Mouse (Mus musculus) embryonic facial prominence, embryonic 11.5 days (tissue): Measurements from ENCODE around the gene 2810408A11Rik. TPM values are rescaled to one million over a fixed set of nuclear protein-coding genes. Genes with fewer than 3 reads are reported as not detected.

Source experiments
- ATAC-seq: fragments of 200-750 bp; cut with Nextera tagmentation; replicated peaks from 2 replicates; pipeline ENCODE4 v1.8.0; 2017; ENCODE audit warnings: low read depth; ENCODE audit not compliant: insufficient number of reproducible peaks, low FRiP score, low TSS enrichment
- DNase-seq: peaks from one replicate; pipeline ENCODE4 v3.0.0-alpha.2; 2015; ENCODE audit warnings: low spot score
- H3K27ac ChIP-seq: fragments of 300-500 bp; sonication (generic); replicated peaks from 2 replicates; pipeline ENCODE4 v1.5.1; 2014; ENCODE audit warnings: mild to moderate bottlenecking, low read depth, low read length, control low read depth
- H3K27me3 ChIP-seq: fragments of 300-500 bp; sonication (generic); 2 replicates; pipeline ENCODE4 v1.6.1; 2014; ENCODE audit warnings: mild to moderate bottlenecking, low read length, moderate library complexity, mixed read lengths; ENCODE audit not compliant: control insufficient read depth, insufficient read depth
- H3K36me3 ChIP-seq: fragments of 300-500 bp; sonication (generic); replicated peaks from 2 replicates; pipeline ENCODE4 v1.6.1; 2014; ENCODE audit warnings: low read depth, mild to moderate bottlenecking, low read length, moderate library complexity, mixed read lengths; ENCODE audit not compliant: control insufficient read depth, insufficient read depth
- H3K4me1 ChIP-seq: fragments of 300-500 bp; sonication (generic); 2 replicates; pipeline ENCODE4 v1.6.1; 2014; ENCODE audit warnings: low read length, mixed read lengths; ENCODE audit not compliant: control insufficient read depth, insufficient read depth
- H3K4me2 ChIP-seq: fragments of 300-500 bp; sonication (generic); 2 replicates; pipeline ENCODE4 v1.6.1; 2014; ENCODE audit warnings: low read depth, mild to moderate bottlenecking, control low read depth, low read length, moderate library complexity
- H3K4me3 ChIP-seq: fragments of 300-500 bp; sonication (generic); 2 replicates; pipeline ENCODE4 v1.5.1; 2014; ENCODE audit warnings: low read depth, low read length, control low read depth
- H3K9ac ChIP-seq: fragments of 300-500 bp; sonication (generic); replicated peaks from 2 replicates; pipeline ENCODE4 v1.6.1; 2014; ENCODE audit warnings: mild to moderate bottlenecking, control low read depth, low read length
- H3K9me3 ChIP-seq: fragments of 300-500 bp; sonication (generic); replicated peaks from 2 replicates; pipeline ENCODE4 v1.6.1; 2016; ENCODE audit warnings: mild to moderate bottlenecking, low read length, inconsistent platforms, mixed read lengths; ENCODE audit not compliant: control insufficient read depth
- WGBS: fragments of 180-500 bp; shearing (Covaris S2); extraction: QIAGEN DNeasy Blood & Tissue Kit; methylation state at CpG from one replicate; pipeline ENCODE4 v1.1.7; 2014; 5-methylcytosine and 5-hydroxymethylcytosine counted together
- polyA plus RNA-seq: library from polyadenylated mRNA; unstranded; fragments of >200 nt; fragmentation: Nextera tagmentation; extraction: Ambion mirVana; gene quantifications from 2 replicates; pipeline ENCODE4 v1.2.1, GENCODE M21; 2014

2810408A11Rik gene
- polyA plus RNA-seq, 1 experiment from 2014 or later: 17.6 TPM

DNA sequence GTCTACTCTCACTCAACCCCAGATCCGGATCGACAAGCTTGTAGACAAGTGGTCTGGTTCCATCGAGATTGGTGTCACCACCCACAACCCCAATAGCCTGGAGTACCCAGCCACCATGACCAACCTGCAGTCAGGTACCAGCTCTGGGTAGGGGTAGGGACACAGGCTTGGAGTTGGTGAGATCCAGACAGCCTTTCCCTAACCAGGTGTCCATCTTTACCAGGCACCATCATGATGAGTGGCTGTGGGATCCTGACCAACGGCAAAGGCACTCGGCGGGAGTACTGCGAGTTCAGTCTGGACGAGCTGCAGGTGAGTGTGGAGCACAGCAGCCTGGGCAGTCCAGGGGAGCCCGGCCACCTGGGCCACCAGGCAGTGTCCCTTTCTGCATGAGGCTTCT lies 3.5 kb upstream of the 2810408A11Rik start:
- H3K4me3 ChIP-seq: no peak overlapping the region

DNA sequence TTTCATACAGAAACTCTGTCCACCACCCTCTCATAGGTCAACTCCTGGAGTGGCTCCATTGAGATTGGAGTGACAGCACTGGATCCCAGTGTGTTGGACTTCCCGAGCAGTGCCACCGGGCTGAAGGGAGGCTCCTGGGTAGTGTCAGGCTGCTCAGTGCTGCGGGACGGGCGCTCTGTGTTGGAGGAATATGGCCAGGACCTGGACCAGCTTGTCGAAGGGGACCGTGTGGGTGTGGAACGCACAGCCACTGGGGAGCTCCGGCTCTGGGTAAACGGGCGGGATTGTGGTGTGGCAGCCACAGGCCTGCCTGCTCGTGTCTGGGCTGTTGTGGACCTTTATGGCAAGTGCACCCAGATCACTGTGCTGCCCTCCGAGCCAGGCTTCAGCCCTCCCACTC lies 2.2 kb upstream of the 2810408A11Rik start:
- peak overlapping the region; percentile 95; the same call in 1 of the 2 replicates for H3K4me2 ChIP-seq
- 90% methylated on average over 13 of the region's 13 CpGs for WGBS
- H3K27ac ChIP-seq: no peak overlapping the region
- H3K9me3 ChIP-seq: no peaks in the 10 kb centered on the region
- DNase-seq: no peak
- no peaks in the 10 kb centered on the region for H3K27me3 ChIP-seq
- no peak for ATAC-seq
- H3K4me1 ChIP-seq: peaks cover 4% of the 10 kb centered on the region; the same call in 1 of the 2 replicates
- H3K4me3 ChIP-seq: peak overlapping the region; percentile 92
- peaks cover 28% of the 10 kb centered on the region for H3K36me3 ChIP-seq
- no peak overlapping the region; the same call in 1 of the 2 replicates for H3K9ac ChIP-seq

More for the DNA sequence above, 3.5 kb upstream of the 2810408A11Rik start:
- Histone ChIP-seq H3K9ac (no peak overlapping the region), H3K9me3 (no peaks in the 10 kb centered on the region), H3K36me3 (peaks cover 33% of the 10 kb centered on the region), H3K27ac (no peak overlapping the region), H3K27me3 (no peaks in the 10 kb centered on the region), H3K4me2 (no peak overlapping the region), H3K4me1 (peaks cover 4% of the 10 kb centered on the region; the same call in 1 of the 2 replicates)
- ATAC-seq: no peak
- no peak for DNase-seq
- 96% methylated on average over 9 of the region's 9 CpGs for WGBS

DNA sequence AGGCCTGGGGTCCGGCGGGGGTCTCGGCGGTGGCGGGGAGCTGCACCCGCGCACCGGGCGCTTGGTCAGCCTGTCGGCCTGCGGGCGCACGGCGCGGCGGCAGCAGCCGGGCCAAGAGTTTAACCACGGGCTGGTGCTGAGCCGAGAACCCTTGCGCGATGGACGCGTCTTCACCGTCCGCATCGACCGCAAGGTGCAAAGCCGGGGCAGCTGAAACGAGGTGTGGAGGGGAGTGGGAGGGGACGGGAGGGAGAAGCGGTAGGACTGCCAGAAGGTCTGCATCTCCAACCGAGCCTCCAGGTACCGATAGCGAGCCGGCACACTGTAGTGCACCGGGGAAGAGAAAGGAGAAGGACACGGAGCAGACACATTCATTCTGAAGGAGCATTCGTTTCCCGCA lies 1.2 kb upstream of the 2810408A11Rik start:
- under 1% methylated on average over 39 of the region's 39 CpGs for WGBS

DNA sequence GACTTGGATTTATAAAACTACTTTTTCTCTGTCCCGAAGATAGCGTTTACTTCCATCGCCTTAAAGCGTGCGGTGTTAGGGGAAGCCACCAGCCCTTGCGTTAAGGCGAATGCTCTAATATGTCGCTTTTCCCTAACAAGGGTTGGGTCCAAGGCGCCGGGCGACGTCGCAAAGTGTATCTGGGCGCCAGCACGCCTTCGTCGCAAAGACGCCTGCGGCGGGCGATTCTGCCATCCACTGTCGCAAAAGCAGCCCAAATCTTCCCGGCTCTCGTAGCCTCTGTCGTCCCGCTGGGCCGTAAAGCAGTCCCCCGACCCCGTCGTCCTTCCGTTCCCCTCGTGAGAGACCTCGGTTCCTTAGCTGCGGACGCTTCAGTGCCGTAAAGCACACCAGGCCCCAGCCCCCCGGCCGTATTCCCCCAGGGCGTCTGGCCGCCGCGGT lies 639 bp upstream of the 2810408A11Rik start:
- ATAC-seq: peak; percentile 72
- no peaks in the 10 kb centered on the region for H3K27me3 ChIP-seq
- H3K4me1 ChIP-seq: peaks cover 4% of the 10 kb centered on the region; the same call in 1 of the 2 replicates

More for the DNA sequence above, 1.2 kb upstream of the 2810408A11Rik start:
- Histone ChIP-seq H3K9ac (peak overlapping the region; percentile 90), H3K4me2 (peak overlapping the region; percentile 95), H3K36me3 (peaks cover 21% of the 10 kb centered on the region), H3K9me3 (no peaks in the 10 kb centered on the region), H3K27ac (peak overlapping the region; percentile 82), H3K4me1 (peaks cover 4% of the 10 kb centered on the region; the same call in 1 of the 2 replicates), H3K4me3 (peak overlapping the region; percentile 92), H3K27me3 (no peaks in the 10 kb centered on the region)
- DNase-seq (peak; percentile 24), ATAC-seq (no peak)

DNA sequence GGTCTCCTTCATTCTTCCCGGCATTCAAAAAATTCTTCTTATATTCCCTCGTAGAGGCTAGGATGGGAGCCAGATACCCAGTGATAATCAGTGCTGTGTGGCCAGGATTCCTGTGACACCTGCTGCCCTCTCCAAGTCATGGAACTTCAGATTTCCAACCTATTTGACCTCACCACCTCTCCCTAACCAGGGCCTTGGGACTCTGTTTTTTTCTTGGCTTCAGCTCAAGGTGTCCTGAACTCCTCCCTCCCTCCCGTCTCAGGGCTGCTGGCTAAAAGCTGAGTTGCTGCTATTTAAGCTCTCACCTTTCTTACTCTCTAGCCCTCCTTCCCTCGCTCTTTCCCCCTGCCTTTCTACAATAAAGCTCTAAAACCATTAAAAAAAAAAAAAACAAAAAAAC lies 917 bp downstream of the 2810408A11Rik start:
- 15% methylated on average over 4 of the region's 4 CpGs for WGBS

More for the DNA sequence above, 639 bp upstream of the 2810408A11Rik start:
- under 1% methylated on average over 42 of the region's 42 CpGs for WGBS
- Histone ChIP-seq H3K4me3 (peak overlapping the region; percentile 92), H3K9me3 (no peaks in the 10 kb centered on the region), H3K9ac (peak overlapping the region; percentile 98), H3K36me3 (peaks cover 16% of the 10 kb centered on the region), H3K27ac (peak overlapping the region; percentile 82), H3K4me2 (peak overlapping the region; percentile 95)
- DNase-seq: peak; percentile 99

DNA sequence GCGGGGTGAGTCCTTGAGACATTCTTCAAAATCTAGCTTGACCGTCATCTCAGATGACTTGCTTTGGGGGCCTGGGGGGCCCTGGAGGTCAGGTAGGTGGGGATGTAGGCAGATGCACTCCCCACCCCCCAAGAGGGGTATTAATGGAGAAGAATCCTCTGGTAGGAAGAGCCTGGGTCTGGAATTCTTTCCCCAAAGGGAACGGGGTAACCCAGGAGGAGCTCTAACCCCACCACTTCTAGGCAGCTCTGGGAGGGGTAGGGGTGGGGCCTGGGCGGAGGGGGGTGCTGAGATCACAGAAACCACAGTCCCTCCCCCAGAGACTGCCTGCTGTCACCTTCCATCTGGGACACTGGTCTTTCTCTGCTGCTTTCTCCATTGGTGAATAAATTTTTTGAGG lies 5.5 kb downstream of the 2810408A11Rik start, which contains the start of gene Acap1:
Gene Acap1 (minus strand): TSS at position 249 of the 400 bp plus-strand sequence.
- Histone ChIP-seq H3K36me3 (no peaks in the 10 kb centered on the region), H3K4me1 (peaks cover 4% of the 10 kb centered on the region; the same call in 1 of the 2 replicates), H3K27ac (no peak within 1 kb of the TSS), H3K9ac (no peak within 1 kb of the TSS), H3K9me3 (no peaks in the 10 kb centered on the region), H3K4me3 (no peak within 1 kb of the TSS), H3K4me2 (no peak within 1 kb of the TSS), H3K27me3 (no peaks in the 10 kb centered on the region)
- ATAC-seq: no peak
- no peak for DNase-seq
- WGBS: 78% methylated on average over 4 of the region's 4 CpGs

More for the DNA sequence above, 917 bp downstream of the 2810408A11Rik start:
- Histone ChIP-seq H3K27ac (no peak overlapping the region), H3K4me2 (peak overlapping the region; percentile 95), H3K36me3 (peaks cover 8% of the 10 kb centered on the region), H3K27me3 (no peaks in the 10 kb centered on the region), H3K9ac (peak overlapping the region; percentile 98), H3K9me3 (no peaks in the 10 kb centered on the region), H3K4me3 (peak overlapping the region; percentile 92), H3K4me1 (peaks cover 4% of the 10 kb centered on the region; the same call in 1 of the 2 replicates)
- DNase-seq (peak; percentile 43), ATAC-seq (no peak)

DNA sequence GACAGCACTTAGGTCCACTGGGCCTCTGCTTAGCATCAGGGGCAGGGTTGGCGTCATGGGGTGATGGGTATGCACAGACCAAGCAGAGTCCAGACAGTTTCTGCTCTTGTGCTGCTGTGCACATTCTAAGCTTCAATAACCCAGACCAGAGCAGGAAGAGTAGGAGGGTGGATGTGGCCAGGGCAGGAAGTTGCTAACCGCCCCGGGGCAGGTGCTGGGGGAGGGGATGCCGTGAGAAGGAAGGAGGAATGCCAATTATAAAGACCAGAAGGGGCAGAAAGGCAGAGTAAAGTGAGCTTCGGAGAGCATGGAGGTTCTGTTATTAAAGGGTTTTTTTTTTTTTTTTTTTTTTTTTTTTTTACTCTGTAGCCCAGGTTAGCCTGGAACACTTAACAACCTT lies 6.1 kb downstream of the 2810408A11Rik start:
- H3K36me3 ChIP-seq: no peaks in the 10 kb centered on the region
- WGBS: 79% methylated on average over 5 of the region's 5 CpGs
- H3K27me3 ChIP-seq: no peaks in the 10 kb centered on the region
- no peaks in the 10 kb centered on the region for H3K9me3 ChIP-seq
- no peak overlapping the region for H3K27ac ChIP-seq
- H3K4me2 ChIP-seq: no peak overlapping the region
- DNase-seq (no peak), ATAC-seq (no peak)
- no peak overlapping the region for H3K9ac ChIP-seq
- peaks cover 2% of the 10 kb centered on the region; the same call in 1 of the 2 replicates for H3K4me1 ChIP-seq
- no peak overlapping the region for H3K4me3 ChIP-seq

DNA sequence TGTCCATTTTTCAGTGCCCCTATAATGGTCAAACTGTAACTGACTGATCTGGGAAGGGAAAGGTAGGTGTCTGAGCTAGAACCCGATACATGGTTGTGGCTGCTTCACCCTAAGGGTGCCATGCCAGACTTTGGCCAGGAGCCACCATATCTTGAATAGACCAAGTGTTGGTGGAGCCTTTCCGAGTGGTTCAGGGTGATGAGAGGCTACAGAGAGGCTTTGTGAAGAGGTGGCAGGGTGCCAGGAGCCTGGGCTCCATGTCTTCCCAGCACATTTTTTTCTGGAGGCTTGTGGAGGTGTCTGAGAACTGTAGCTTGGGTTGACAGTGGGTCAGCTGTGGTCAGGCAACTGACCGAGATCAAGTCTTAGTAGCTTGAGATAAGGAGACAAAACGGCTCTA lies 9.3 kb downstream of the 2810408A11Rik start:
- no peaks in the 10 kb centered on the region for H3K9me3 ChIP-seq
- no peak overlapping the region for H3K4me2 ChIP-seq
- H3K4me1 ChIP-seq: no peaks in the 10 kb centered on the region
- no peak overlapping the region for H3K27ac ChIP-seq
- H3K27me3 ChIP-seq: no peaks in the 10 kb centered on the region
- H3K4me3 ChIP-seq: no peak overlapping the region
- no peak for DNase-seq
- H3K36me3 ChIP-seq: no peaks in the 10 kb centered on the region
- WGBS: 80% methylated on average over 4 of the region's 4 CpGs
- no peak overlapping the region for H3K9ac ChIP-seq
- ATAC-seq: no peak
